Mouse (Mus musculus): ENCODE measurements at regions not wholly inside any gene's neighbourhood (a gene's known extent, or its start where the extent isn't known, plus 50 kb on each side); places are given as distances from the start of the nearest gene placed in this dataset.
A peak's percentile ranks its signal among the peaks of the same experiment; 100 is the strongest.

DNA sequence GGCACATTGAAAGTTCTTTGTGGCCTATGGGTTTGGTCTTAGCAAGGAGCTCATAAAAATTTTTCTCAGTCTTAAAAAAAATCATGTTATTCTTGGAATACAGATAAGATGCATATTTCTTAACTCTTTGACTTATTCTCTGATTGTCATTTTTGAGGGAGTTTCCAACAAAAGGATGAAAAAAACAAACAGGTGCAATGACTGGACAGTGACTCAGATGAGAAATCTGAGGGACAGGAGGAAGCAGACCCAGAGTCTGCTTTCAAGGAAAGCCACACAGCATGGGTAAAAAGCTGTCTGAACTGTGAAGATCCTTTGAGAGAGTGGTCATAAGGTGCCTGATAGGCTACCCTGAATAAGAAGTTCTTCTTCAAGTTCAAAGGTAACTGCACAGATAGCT is 363.8 kb upstream of the Marcks start:
- Histone ChIP-seq H3K9me3 (no peaks in the 10 kb centered on the region; the same call in 1 of the 2 replicates), H3K27me3 (replicated peaks; ENCODE audit: low read depth, poor library complexity, severe bottlenecking) (no peaks in the 10 kb centered on the region), H3K27ac (replicated peaks) (no peak overlapping the region)

DNA sequence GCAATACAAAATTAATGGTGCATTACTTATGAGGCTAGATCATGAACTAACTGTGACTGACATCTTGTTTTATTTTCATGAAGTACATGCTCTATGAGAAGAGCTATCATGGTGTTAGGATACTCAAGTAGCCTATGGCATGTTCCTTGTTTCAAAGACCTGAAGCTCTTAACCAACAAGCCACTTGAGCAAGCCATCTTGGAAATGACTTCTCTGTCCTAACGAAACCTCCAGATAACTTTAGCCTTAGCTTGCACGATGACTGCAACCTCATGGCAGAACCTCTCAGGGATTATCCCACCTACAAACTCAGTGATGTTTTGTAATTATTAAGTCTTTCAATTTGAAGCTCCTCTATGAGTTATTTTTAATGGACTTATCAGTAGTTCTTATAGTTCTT is 362.3 kb upstream of the Marcks start:
- Histone ChIP-seq H3K4me1 (no peaks in the 10 kb centered on the region), H3K27me3 (replicated peaks; ENCODE audit: low read depth, poor library complexity, severe bottlenecking) (no peaks in the 10 kb centered on the region), H3K36me3 (replicated peaks) (no peaks in the 10 kb centered on the region), H3K9me3 (no peaks in the 10 kb centered on the region), H3K27ac (replicated peaks) (no peak overlapping the region), H3K4me3 (no peak overlapping the region)
- no peak for DNase-seq (ENCODE audit: low spot score)
- 97% methylated on average over 2 of the region's 2 CpGs for WGBS

More for the DNA sequence above, 363.8 kb upstream of the Marcks start:
- Histone ChIP-seq H3K4me3 (no peak overlapping the region), H3K36me3 (replicated peaks) (no peaks in the 10 kb centered on the region), H3K4me1 (no peaks in the 10 kb centered on the region)
- DNase-seq (ENCODE audit: low spot score) = no peak

DNA sequence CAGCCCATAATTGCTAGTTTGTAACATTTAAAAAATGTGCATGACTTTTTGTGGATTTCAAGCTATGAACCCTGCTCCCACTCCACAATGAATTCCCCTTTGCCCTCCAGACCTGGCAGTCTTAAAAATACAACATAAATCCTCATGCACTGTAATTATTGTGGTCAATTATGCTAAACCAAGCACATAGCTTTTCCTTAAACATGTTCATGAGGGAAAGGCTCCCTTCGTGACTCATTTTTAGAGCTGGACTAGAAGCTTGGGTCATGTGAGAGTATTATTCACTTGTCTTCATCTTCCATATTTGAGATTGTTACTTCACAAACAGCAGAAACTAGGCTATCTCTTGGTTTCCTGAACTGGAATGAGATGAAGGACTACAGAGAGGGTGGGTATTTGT is 356.7 kb upstream of the Marcks start:
- Histone ChIP-seq H3K4me1 (peaks cover 8% of the 10 kb centered on the region), H3K9me3 (no peaks in the 10 kb centered on the region), H3K36me3 (replicated peaks) (no peaks in the 10 kb centered on the region), H3K27me3 (replicated peaks; ENCODE audit: low read depth, poor library complexity, severe bottlenecking) (no peaks in the 10 kb centered on the region), H3K27ac (replicated peaks) (no peak overlapping the region), H3K4me3 (no peak overlapping the region)
- DNase-seq (ENCODE audit: low spot score) = no peak
- 88% methylated on average over 1 of the region's 1 CpGs for WGBS

DNA sequence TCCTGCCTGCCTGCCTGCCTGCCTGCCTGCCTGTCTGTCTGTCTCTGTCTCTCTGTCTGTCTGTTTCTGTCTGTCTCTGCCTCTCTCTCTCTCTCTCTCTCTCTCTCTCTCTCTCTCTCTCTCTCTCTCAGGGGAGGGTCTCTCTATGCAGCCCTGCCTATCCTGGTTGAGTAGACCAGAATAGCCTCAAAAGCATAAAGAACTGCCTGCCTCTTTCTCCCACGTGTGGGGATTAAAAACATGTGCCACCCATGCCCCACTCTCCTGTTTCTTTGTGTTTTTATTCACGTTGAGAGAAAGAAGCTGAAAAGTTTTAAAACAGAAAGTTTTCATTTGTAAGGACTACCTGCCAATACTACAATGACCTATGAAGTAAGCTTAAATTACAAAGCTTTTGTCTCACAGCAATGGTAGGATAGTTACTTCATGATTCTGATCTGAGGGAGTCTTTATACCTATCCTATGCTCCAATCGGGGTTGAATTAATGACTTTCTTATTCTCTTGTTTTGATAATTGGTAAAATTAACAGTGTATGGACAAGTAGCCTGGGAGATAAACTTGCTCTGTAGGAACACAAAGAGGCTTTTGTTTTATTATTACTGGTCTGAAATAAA is 355.9 kb upstream of the Marcks start:
- H3K36me3 ChIP-seq (replicated peaks) = no peaks in the 10 kb centered on the region
- WGBS = 45% methylated on average over 3 of the region's 3 CpGs
- H3K4me3 ChIP-seq = no peak overlapping the region
- no peaks in the 10 kb centered on the region for H3K9me3 ChIP-seq
- no peak for DNase-seq (ENCODE audit: low spot score)
- no peak overlapping the region for H3K27ac ChIP-seq (replicated peaks)
- H3K27me3 ChIP-seq (replicated peaks; ENCODE audit: low read depth, poor library complexity, severe bottlenecking) = no peaks in the 10 kb centered on the region
- peaks cover 8% of the 10 kb centered on the region for H3K4me1 ChIP-seq

DNA sequence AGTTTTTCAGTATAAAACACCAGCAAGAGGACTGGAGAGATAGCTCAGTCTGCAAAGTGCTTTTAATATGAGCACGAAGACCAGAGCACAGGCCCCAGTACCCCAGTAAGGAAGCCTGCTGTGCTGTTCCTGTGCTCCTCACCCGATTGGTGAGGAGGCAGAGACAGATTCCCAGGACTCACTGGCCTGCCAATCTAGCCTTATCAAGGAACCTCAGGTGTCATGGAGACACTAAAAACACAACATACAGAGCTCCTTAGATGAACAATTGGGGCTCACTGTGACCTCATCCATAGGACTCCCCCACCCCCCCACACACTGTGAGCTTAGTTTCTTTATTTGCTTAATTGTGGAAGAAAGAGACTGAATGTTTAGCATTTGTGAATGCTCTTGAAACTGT is 355.4 kb upstream of the Marcks start:
- Histone ChIP-seq H3K4me1 (peaks cover 8% of the 10 kb centered on the region), H3K27ac (replicated peaks) (no peak overlapping the region), H3K4me3 (no peak overlapping the region), H3K27me3 (replicated peaks; ENCODE audit: low read depth, poor library complexity, severe bottlenecking) (no peaks in the 10 kb centered on the region), H3K9me3 (no peaks in the 10 kb centered on the region), H3K36me3 (replicated peaks) (no peaks in the 10 kb centered on the region)
- no peak for DNase-seq (ENCODE audit: low spot score)
- WGBS = 46% methylated on average over 2 of the region's 2 CpGs

GRCm38 (mm10) chr10:37484311-37485023 is 345.7 kb upstream of the Marcks start:
- Histone ChIP-seq H3K9me3 (no peaks in the 10 kb centered on the region), H3K4me3 (no peak overlapping the region), H3K36me3 (replicated peaks) (no peaks in the 10 kb centered on the region), H3K4me1 (peaks cover 10% of the 10 kb centered on the region), H3K27me3 (replicated peaks; ENCODE audit: low read depth, poor library complexity, severe bottlenecking) (no peaks in the 10 kb centered on the region), H3K27ac (replicated peaks) (no peak overlapping the region)
- no peak for DNase-seq (ENCODE audit: low spot score)
- 70% methylated on average over 6 of the region's 6 CpGs for WGBS

DNA sequence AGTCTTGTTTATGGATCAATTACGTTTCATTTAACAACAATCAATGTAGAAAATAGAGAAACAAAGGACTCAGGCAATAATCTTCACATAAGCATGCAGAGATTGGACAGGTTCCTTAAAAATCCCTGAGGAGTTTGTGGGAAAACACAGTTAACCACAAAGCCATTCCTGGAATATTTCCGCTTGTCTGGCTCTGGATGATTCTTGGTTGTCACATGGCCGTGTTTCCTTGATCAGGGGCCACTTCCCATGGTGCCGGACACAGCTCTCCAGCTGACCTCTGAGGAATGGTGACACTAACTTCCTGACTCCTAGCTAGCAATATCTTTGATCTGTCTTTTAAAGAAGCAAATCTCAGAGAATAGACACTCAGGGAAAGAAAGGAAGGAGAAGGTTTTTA is 344.8 kb upstream of the Marcks start:
- DNase-seq (ENCODE audit: low spot score) = peak; percentile 17
- H3K4me1 ChIP-seq = peaks cover 10% of the 10 kb centered on the region
- 37% methylated on average over 4 of the region's 4 CpGs for WGBS
- H3K4me3 ChIP-seq = no peak overlapping the region
- H3K36me3 ChIP-seq (replicated peaks) = no peaks in the 10 kb centered on the region
- H3K9me3 ChIP-seq = no peaks in the 10 kb centered on the region
- H3K27me3 ChIP-seq (replicated peaks; ENCODE audit: low read depth, poor library complexity, severe bottlenecking) = no peaks in the 10 kb centered on the region
- H3K27ac ChIP-seq (replicated peaks) = no peak overlapping the region

GRCm38 (mm10) chr10:37481879-37482278 is 343.2 kb upstream of the Marcks start:
- no peak overlapping the region for H3K4me3 ChIP-seq
- WGBS = 90% methylated on average over 1 of the region's 1 CpGs
- no peaks in the 10 kb centered on the region for H3K36me3 ChIP-seq (replicated peaks)
- no peaks in the 10 kb centered on the region for H3K9me3 ChIP-seq
- no peak overlapping the region for H3K27ac ChIP-seq (replicated peaks)
- H3K4me1 ChIP-seq = peaks cover 10% of the 10 kb centered on the region
- H3K27me3 ChIP-seq (replicated peaks; ENCODE audit: low read depth, poor library complexity, severe bottlenecking) = no peaks in the 10 kb centered on the region
- DNase-seq (ENCODE audit: low spot score) = no peak

DNA sequence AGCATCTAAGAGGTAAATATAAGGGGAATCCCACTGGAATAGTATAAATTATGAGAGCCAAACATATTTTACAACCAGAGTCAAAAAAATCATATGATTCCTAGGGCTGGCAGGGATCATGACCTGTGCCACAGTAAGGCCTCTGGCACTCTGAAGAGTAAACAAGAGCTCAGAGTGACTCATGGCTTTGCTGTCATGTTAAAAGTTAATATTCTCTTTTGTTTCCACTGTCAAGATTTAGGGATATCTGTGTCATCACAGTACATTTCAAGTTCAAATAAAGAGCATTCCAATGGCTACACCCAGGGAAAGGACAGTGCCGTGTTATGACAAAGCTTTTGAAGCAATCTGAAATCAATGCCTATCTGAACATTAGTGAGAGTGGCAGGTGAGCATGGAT is 341.6 kb upstream of the Marcks start:
- no peaks in the 10 kb centered on the region for H3K27me3 ChIP-seq (replicated peaks; ENCODE audit: low read depth, poor library complexity, severe bottlenecking)
- DNase-seq (ENCODE audit: low spot score) = no peak
- WGBS = 88% methylated on average over 1 of the region's 1 CpGs
- H3K36me3 ChIP-seq (replicated peaks) = no peaks in the 10 kb centered on the region
- H3K4me1 ChIP-seq = peaks cover 10% of the 10 kb centered on the region
- no peak overlapping the region for H3K4me3 ChIP-seq
- H3K9me3 ChIP-seq = no peaks in the 10 kb centered on the region
- no peak overlapping the region for H3K27ac ChIP-seq (replicated peaks)

GRCm38 (mm10) chr10:37478108-37478507 is 339.4 kb upstream of the Marcks start:
- Histone ChIP-seq H3K9me3 (no peaks in the 10 kb centered on the region), H3K4me3 (no peak overlapping the region), H3K4me1 (no peaks in the 10 kb centered on the region), H3K27me3 (replicated peaks; ENCODE audit: low read depth, poor library complexity, severe bottlenecking) (no peaks in the 10 kb centered on the region), H3K27ac (replicated peaks) (no peak overlapping the region), H3K36me3 (replicated peaks) (no peaks in the 10 kb centered on the region)
- no peak for DNase-seq (ENCODE audit: low spot score)
- 91% methylated on average over 2 of the region's 2 CpGs for WGBS

DNA sequence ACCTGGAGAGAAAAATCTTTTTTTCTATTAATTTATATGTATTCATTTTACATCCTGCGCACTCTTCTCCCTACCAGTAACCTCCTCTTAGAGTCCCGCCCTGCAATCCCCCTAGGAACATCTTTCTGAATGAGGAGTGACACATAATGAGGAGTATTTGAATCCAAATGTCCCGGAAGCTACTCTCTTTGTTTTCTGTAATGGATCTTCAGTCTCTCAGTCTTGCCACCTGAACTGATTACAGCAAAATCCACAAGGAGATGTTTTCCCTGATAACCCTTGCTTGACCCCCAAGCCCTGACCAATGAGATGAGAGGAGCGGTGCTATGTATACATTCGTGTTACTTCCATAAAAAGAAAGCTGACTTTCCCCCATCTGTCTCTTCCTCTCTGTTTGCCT is 334.4 kb upstream of the Marcks start:
- no peak for DNase-seq (ENCODE audit: low spot score)
- Histone ChIP-seq H3K27ac (replicated peaks) (no peak overlapping the region), H3K4me1 (no peaks in the 10 kb centered on the region), H3K9me3 (no peaks in the 10 kb centered on the region), H3K4me3 (no peak overlapping the region), H3K27me3 (replicated peaks; ENCODE audit: low read depth, poor library complexity, severe bottlenecking) (no peaks in the 10 kb centered on the region), H3K36me3 (replicated peaks) (no peaks in the 10 kb centered on the region)
- 83% methylated on average over 5 of the region's 5 CpGs for WGBS

DNA sequence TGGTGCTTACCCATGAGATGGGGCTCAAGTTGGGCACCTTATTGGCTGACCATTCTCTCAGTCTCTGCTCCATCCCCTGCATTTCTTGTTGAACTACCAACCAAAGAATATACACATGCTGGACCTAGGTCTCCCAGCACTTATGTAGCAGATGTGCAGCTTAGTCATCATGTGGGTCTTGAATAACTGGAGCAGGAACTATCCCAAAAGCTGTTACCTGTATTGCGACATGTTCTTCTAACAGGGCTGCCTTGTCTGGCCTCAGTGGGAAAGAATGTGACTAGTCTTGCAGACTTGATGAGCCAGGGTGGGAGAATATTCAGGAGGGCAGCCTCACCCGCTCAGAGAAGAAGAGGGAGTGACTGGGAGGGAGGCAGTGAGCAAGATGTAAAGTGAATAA is 318.7 kb upstream of the Marcks start:
- no peak overlapping the region for H3K27ac ChIP-seq (replicated peaks)
- H3K27me3 ChIP-seq (replicated peaks; ENCODE audit: low read depth, poor library complexity, severe bottlenecking) = no peaks in the 10 kb centered on the region
- no peaks in the 10 kb centered on the region for H3K9me3 ChIP-seq
- H3K4me3 ChIP-seq = no peak overlapping the region
- H3K4me1 ChIP-seq = no peaks in the 10 kb centered on the region
- WGBS = 84% methylated on average over 2 of the region's 2 CpGs
- DNase-seq (ENCODE audit: low spot score) = no peak
- no peaks in the 10 kb centered on the region for H3K36me3 ChIP-seq (replicated peaks)

DNA sequence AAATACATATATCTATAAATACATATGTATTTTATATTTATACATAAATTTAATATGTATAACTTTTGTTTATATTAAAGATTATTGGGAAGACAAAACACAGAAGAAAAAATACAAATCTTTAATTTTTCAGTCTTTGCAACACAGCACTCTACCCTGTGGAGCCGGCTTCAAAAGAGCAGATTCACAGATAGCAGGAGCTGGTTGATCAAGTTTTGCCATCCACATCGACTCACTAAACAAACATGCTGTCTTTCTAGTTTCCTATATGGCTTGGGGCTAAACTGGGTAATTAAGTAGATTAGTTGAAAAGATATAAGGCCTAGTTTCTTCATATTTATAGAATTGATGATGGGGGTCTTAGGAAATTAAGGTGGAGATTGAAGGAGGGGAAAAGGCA is 311.2 kb upstream of the Marcks start:
- Histone ChIP-seq H3K36me3 (replicated peaks) (no peaks in the 10 kb centered on the region), H3K27ac (replicated peaks) (no peak overlapping the region), H3K4me3 (no peak overlapping the region), H3K9me3 (no peaks in the 10 kb centered on the region), H3K27me3 (replicated peaks; ENCODE audit: low read depth, poor library complexity, severe bottlenecking) (no peaks in the 10 kb centered on the region), H3K4me1 (no peaks in the 10 kb centered on the region)
- WGBS = 68% methylated on average over 2 of the region's 2 CpGs
- DNase-seq (ENCODE audit: low spot score) = no peak

Data from embryonic facial prominence, embryonic 10.5 days (tissue).